Mouse (Mus musculus) limb, embryonic 12.5 days (tissue): ENCODE measurements around the gene Hexim2. TPM values are rescaled to one million over a fixed set of nuclear protein-coding genes. Genes with fewer than 3 reads are reported as not detected.
A peak's percentile ranks its signal among the peaks of the same experiment; 100 is the strongest.

Experiments
- ATAC-seq: fragments of 200-750 bp; cut with Nextera tagmentation; 2 replicates; pipeline ENCODE4 v1.8.0; 2017; ENCODE audit warnings: low read depth, moderate TSS enrichment; ENCODE audit not compliant: insufficient number of reproducible peaks, insufficient read depth, low FRiP score, low TSS enrichment
- H3K27ac ChIP-seq: fragments of 300-500 bp; sonication (generic); 2 replicates; pipeline ENCODE4 v1.5.1; 2016; ENCODE audit warnings: mild to moderate bottlenecking, moderate library complexity
- H3K27me3 ChIP-seq: fragments of 300-500 bp; sonication (generic); 2 replicates; pipeline ENCODE4 v1.6.1; 2016; ENCODE audit warnings: mild to moderate bottlenecking, moderate library complexity
- H3K36me3 ChIP-seq: fragments of 300-500 bp; sonication (generic); 2 replicates; pipeline ENCODE4 v1.6.1; 2016; ENCODE audit warnings: mild to moderate bottlenecking, moderate library complexity
- H3K4me1 ChIP-seq: fragments of 300-500 bp; sonication (generic); replicated peaks from 2 replicates; pipeline ENCODE4 v1.6.1; 2016
- H3K4me2 ChIP-seq: fragments of 300-500 bp; sonication (generic); 2 replicates; pipeline ENCODE4 v1.6.1; 2016; ENCODE audit warnings: mild to moderate bottlenecking, moderate library complexity
- H3K4me3 ChIP-seq: fragments of 300-500 bp; sonication (generic); replicated peaks from 2 replicates; pipeline ENCODE4 v1.5.1; 2016; ENCODE audit warnings: mild to moderate bottlenecking
- H3K9ac ChIP-seq: fragments of 300-500 bp; sonication (generic); replicated peaks from 2 replicates; pipeline ENCODE4 v1.6.1; 2016; ENCODE audit warnings: mild to moderate bottlenecking, moderate library complexity
- H3K9me3 ChIP-seq: fragments of 300-500 bp; sonication (generic); 2 replicates; pipeline ENCODE4 v1.6.1; 2016; ENCODE audit warnings: mild to moderate bottlenecking, moderate library complexity
- WGBS: fragments of 180-500 bp; shearing (Covaris S2); methylation state at CpG from one replicate; pipeline ENCODE4 v1.1.7; 2016; 5-methylcytosine and 5-hydroxymethylcytosine counted together
- polyA plus RNA-seq: library from polyadenylated mRNA; unstranded; fragments of >200 nt; fragmentation: Nextera tagmentation; extraction: Ambion mirVana; gene quantifications from 2 replicates; pipeline ENCODE4 v1.2.1, GENCODE M21; 2016

Hexim2 gene
- polyA plus RNA-seq, 1 experiment from 2014 or later = 12.8 TPM

DNA sequence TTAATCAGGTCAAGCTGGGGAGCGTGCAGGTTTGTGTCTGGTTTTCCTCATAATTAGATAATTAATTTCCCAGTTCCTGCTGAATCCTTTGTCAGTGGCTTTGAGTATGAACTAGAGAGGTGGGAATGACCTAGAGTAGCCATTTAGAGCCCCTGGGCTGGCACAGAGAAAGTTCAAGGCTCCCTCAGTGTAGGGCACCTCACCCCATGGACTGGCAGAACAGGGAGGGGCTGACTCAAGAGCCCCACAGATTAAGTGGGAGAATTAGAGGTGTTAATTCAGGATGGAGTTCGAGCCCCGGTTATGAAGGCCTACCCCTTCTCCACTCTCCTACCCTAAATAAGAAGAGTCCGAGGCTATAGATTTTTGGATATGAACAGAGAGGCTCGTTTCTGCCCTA, 37.4 kb downstream of the Hexim2 start:
- Histone ChIP-seq H3K4me2 (no peak overlapping the region), H3K4me3 (no peak overlapping the region), H3K4me1 (peaks cover 13% of the 10 kb centered on the region), H3K27me3 (peaks cover 76% of the 10 kb centered on the region), H3K9ac (no peak overlapping the region), H3K9me3 (no peaks in the 10 kb centered on the region), H3K36me3 (no peaks in the 10 kb centered on the region), H3K27ac (no peak overlapping the region)
- 73% methylated on average over 5 of the region's 5 CpGs for WGBS
- no peak for ATAC-seq

DNA sequence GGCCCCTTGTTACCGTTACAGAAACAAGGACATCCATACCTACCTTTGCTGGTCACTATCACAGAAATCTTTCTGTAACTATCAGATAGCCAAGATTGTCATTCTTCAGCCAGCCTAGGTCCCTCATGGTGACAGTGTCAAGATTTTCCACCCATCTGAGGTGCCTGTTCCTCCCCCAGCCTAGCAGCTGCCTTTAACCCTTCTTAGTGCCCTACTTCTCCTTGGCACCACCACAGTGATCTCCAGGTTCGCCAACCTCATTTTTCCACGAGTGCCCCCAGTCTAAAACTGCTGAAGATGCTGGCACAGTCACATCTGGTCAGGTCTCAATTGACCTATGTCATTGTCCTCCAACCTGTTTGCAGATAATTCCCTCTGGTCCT, 37.9 kb downstream of the Hexim2 start:
- H3K36me3 ChIP-seq = no peaks in the 10 kb centered on the region
- no peak for ATAC-seq
- peaks cover 76% of the 10 kb centered on the region for H3K27me3 ChIP-seq
- H3K4me1 ChIP-seq = peaks cover 18% of the 10 kb centered on the region
- 0 out of 2 replicates have a peak overlapping the region, but pooled peaks have one; percentile 60 for H3K9ac ChIP-seq
- no peaks in the 10 kb centered on the region for H3K9me3 ChIP-seq
- H3K4me3 ChIP-seq = peak overlapping the region; percentile 64
- WGBS = 55% methylated on average over 3 of the region's 3 CpGs
- no peak overlapping the region for H3K27ac ChIP-seq
- H3K4me2 ChIP-seq = peak overlapping the region; percentile 99

DNA sequence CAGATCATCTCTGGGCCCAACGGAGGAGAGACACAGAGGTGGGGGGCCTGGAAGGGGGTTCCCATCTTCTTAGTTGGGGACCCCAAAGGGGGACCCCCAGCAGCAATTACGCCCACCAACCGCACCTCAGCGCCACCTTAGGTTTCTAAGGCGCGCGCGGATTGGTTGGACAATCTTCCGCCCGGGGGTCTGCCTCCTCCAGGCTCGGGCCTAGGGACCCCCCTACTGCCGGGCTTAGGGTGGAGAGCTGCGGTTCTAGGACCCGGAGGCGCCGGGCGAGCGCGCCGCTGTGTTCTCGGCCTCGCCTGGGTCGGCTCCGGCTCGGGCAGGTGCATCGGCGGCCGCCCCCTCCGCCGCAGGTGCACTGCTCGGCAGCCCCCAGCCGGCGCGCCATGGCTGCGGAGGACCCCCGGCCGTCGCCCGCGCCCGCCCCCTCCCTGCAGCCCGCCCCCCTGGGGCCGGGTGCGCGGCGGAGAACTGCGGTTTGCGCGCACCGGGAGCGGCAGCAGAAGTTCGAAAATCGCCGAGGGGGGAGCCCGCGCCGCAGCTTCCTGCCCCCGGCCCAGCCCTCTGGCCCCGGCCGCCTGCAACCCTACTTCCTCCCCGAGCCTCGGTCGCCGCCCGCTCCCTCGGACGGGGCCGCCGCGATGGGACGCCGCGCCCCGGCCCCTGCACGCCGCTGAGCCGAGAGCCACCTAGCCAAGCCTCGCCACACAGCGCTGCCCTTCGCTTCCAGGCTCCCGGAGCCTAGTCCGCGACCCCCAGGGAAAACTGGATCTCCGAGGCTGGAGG, 38.5 kb downstream of the Hexim2 start, which contains the start of gene Fmnl1:
Gene Fmnl1 (plus strand): TSS at position 614 of the 792 bp plus-strand sequence.
- H3K27ac ChIP-seq = no peak within 1 kb of the TSS
- no peak for ATAC-seq

DNA sequence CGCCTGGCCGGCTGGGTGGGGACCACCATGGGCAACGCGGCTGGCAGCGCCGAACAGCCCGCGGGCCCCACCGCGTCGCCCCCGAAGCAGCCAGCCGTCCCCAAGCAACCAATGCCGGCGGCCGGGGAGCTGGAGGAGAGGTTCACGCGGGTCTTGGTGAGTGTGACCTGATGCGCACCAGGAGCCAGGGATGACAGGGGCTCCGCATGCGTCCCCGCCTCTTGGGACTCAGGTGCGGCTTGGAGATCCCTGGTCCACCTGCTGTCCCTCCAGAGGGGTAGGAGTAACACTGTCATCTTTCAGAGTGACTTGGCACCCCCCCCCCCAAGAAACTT, 39.0 kb downstream of the Hexim2 start:
- peak overlapping the region; percentile 60 for H3K9ac ChIP-seq
- H3K27me3 ChIP-seq = peaks cover 76% of the 10 kb centered on the region
- WGBS = 3% methylated on average over 23 of the region's 23 CpGs

More for the DNA sequence above, 38.5 kb downstream of the Hexim2 start, which contains the start of gene Fmnl1:
- Histone ChIP-seq H3K4me3 (peak within 1 kb of the TSS; percentile 64), H3K9ac (peak within 1 kb of the TSS; percentile 60), H3K4me1 (peaks cover 18% of the 10 kb centered on the region), H3K27me3 (peaks cover 76% of the 10 kb centered on the region), H3K36me3 (no peaks in the 10 kb centered on the region), H3K4me2 (peak within 1 kb of the TSS; percentile 99), H3K9me3 (no peaks in the 10 kb centered on the region)
- WGBS = 2% methylated on average over 80 of the region's 84 CpGs

DNA sequence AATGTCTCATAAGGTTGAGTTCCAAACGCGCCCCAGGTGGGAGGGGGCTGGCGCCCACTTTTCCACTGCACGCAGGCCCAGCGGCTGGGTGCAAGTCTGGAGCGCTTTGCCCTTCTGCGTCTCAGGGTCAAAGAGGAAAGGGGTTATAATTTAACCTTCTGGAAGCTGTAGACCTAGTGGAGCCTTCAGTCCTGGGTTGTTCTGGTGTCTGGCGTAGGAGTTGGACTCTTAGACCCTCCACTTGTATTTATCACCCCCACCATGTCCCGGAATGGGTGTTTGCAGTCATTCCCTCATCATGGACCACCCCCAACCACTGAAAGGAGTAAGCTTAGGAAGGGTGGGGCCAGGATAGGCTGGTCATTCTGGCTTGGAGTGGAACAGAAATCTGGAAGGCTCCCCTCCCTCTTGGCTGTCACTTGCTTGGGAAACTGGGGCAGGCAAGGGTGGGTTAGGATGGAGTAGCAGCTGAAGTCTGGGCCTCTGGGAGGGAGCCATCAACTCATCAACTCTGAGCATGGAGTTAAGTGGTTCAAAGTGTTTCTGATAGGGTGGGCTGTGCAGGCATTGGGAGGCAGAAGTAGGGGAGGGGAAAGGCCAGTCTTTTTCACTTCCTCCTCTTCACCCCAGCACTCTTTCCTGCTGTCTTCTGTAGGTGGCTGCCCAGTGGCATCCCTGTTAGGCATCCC, 39.6 kb downstream of the Hexim2 start:
- no peak for ATAC-seq
- 48% methylated on average over 9 of the region's 9 CpGs for WGBS
- H3K4me3 ChIP-seq = peak overlapping the region; percentile 64; the same call in 1 of the 2 replicates

More for the DNA sequence above, 39.0 kb downstream of the Hexim2 start:
- no peak overlapping the region for H3K27ac ChIP-seq
- H3K4me3 ChIP-seq = peak overlapping the region; percentile 64
- no peaks in the 10 kb centered on the region for H3K9me3 ChIP-seq
- ATAC-seq = no peak
- peaks cover 18% of the 10 kb centered on the region for H3K4me1 ChIP-seq
- peak overlapping the region; percentile 99 for H3K4me2 ChIP-seq
- no peaks in the 10 kb centered on the region for H3K36me3 ChIP-seq

DNA sequence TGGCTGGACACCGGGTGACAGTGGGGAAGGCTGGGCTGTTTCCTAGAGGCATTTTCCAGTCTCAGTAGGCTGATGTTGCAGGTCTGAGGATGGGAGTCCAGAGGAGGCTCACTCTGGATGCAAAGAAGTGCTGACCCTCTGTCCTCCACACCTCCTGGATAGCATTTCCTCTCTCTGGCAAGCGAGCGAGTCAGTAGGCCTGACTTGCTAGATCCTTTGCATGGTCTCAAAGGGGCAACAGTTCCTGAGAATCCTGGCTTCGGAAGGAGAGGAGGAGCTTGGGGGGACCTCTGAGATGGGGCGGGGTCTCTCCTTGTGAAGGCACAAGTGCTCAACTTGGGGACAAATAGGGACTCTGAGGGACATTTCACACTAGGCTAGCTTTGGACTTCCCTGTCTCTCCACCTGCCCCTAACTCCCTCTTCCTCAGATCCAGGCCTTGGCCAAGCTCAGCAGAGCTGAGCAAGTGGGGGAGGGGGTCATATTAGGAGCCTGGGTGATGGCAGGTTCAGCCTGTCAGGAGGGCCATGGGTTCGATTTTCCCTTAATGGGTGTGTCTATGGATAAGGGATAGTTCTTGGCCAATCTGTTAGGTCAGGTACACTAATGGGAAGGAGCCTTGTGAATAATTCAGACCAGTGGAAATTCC, 40.3 kb downstream of the Hexim2 start:
- H3K9me3 ChIP-seq = no peaks in the 10 kb centered on the region
- H3K9ac ChIP-seq = no peak overlapping the region
- no peak overlapping the region for H3K4me3 ChIP-seq
- no peak overlapping the region for H3K4me2 ChIP-seq
- H3K27me3 ChIP-seq = peaks cover 71% of the 10 kb centered on the region
- H3K4me1 ChIP-seq = peaks cover 18% of the 10 kb centered on the region
- 73% methylated on average over 6 of the region's 6 CpGs for WGBS
- no peaks in the 10 kb centered on the region for H3K36me3 ChIP-seq
- ATAC-seq = no peak
- no peak overlapping the region for H3K27ac ChIP-seq

More for the DNA sequence above, 39.6 kb downstream of the Hexim2 start:
- Histone ChIP-seq H3K4me1 (peaks cover 18% of the 10 kb centered on the region), H3K4me2 (peak overlapping the region; percentile 99; the same call in 1 of the 2 replicates), H3K9me3 (no peaks in the 10 kb centered on the region), H3K9ac (no peak overlapping the region), H3K27ac (no peak overlapping the region), H3K27me3 (peaks cover 74% of the 10 kb centered on the region), H3K36me3 (no peaks in the 10 kb centered on the region)

DNA sequence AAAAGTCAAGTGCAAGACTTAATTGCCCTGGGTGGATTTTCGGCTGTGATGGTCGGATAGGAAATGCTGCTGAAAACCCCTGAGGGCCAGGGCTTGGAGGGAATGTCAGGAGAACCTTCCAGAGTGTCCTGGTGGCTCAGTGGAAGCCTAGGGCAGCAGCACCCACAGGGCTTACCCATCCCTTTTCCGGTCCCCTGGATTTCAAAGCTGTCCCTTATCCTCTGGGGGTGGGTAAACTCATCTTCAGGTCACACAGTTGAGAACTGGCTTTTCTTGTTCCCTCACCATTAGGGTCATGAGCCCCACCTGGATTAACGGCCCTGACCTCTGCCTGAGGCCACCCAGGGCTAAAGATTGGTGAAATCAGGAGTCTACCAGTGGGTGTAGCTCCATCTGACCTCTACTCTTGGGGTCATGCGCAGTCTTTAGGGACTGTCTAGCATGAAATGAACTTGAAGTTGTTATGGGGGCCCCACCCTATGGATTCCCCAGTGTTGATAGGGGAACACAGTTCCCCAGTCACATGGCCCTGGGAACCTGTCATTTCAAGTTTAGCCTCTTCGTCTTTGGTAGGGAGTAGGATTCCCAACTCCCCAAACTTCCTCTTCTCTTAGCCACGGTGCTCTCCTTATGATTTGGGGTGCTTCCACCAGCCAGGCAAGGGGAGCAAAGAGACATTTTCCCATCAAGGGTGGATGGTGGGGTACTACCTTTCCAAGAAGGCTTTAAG, 41.0 kb downstream of the Hexim2 start:
- no peak for ATAC-seq
- Histone ChIP-seq H3K36me3 (no peaks in the 10 kb centered on the region), H3K4me3 (no peak overlapping the region), H3K4me1 (peaks cover 18% of the 10 kb centered on the region), H3K27ac (no peak overlapping the region), H3K9me3 (no peaks in the 10 kb centered on the region), H3K9ac (no peak overlapping the region), H3K27me3 (peaks cover 64% of the 10 kb centered on the region), H3K4me2 (no peak overlapping the region)
- 75% methylated on average over 7 of the region's 7 CpGs for WGBS

DNA sequence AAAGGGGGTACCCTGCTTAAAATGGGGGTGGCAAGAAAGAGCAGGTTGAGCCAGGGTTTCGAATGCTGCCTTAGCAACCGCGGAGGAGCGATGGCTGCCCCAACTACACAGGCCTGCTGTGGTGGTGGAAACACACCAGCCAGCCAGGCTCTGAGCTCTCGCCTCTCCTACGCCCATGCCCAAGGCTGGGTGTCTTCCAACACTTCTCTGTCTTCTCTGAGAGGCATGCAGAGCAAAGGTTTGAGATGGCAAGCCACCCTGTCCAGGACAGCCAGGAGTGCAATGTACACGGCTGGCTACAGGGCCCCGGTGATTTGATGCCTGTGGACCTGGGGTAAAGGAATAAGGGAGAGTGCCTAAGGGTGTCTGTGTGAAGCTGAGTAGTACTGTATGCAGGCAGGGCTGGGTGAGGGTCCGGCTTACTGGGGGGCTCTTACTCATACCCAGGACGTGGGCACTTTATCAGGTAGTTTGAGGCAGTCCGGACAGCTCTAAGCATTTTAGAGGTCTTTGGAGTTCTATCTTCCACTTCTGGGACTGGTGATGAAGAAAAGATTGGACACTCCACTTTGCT, 41.6 kb downstream of the Hexim2 start:
- no peak for ATAC-seq
- 87% methylated on average over 11 of the region's 11 CpGs for WGBS
- no peaks in the 10 kb centered on the region for H3K36me3 ChIP-seq
- no peak overlapping the region for H3K9ac ChIP-seq
- H3K4me3 ChIP-seq = no peak overlapping the region
- H3K27ac ChIP-seq = no peak overlapping the region
- no peaks in the 10 kb centered on the region for H3K9me3 ChIP-seq
- no peak overlapping the region for H3K4me2 ChIP-seq
- H3K27me3 ChIP-seq = peaks cover 58% of the 10 kb centered on the region
- peaks cover 18% of the 10 kb centered on the region for H3K4me1 ChIP-seq

DNA sequence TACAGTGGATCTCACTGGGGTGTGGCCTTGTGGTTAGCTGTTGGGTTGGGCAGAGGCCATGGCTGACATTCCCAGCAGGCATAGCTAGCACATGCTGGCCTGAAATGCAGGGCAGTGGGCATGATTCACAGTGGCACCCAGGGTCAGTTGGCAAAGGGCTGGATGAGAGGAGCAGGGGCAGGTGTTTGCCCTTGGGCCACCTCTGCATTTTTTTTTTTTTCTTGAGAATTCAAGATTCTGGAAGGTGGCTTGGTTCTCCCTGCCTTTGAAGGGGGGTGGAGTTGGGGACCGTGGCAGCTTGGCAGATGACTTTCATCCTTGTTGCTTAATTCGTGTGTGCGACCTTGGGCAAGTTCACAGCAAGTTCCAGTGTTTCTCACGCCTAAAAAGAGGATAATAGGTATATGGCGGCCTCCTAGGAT, 42.2 kb downstream of the Hexim2 start:
- no peak overlapping the region for H3K9ac ChIP-seq
- 76% methylated on average over 5 of the region's 5 CpGs for WGBS
- H3K4me2 ChIP-seq = no peak overlapping the region
- H3K27me3 ChIP-seq = peaks cover 54% of the 10 kb centered on the region
- H3K4me1 ChIP-seq = peaks cover 18% of the 10 kb centered on the region
- H3K4me3 ChIP-seq = no peak overlapping the region
- H3K9me3 ChIP-seq = no peaks in the 10 kb centered on the region
- ATAC-seq = no peak
- no peak overlapping the region for H3K27ac ChIP-seq
- no peaks in the 10 kb centered on the region for H3K36me3 ChIP-seq

DNA sequence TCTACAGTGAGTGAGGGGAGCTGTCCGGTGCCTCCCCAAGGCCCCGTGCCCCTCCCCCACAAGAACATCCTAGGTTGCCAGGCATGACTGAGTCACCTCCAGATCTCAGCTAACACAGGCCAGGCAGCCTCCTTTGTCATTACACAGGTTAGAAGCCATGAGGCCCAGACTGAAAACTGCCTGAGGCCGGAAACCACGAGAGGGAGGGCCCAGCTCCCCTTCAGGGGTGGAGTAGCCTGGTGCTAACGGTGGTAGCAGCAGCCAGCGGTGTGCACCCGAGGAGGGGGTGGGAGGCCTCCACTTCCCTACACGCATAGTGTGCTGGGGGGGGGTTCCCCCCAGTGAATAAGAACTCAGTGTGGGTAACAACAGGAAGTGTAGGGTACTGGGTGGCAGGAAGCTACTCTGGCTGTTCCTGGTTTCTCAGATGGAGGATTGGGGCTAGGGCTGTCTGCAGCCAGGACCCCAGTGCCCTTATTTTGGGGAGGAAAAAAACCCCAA, 42.7 kb downstream of the Hexim2 start:
- peaks cover 18% of the 10 kb centered on the region for H3K4me1 ChIP-seq
- H3K4me2 ChIP-seq = no peak overlapping the region
- no peak overlapping the region for H3K9ac ChIP-seq
- H3K9me3 ChIP-seq = no peaks in the 10 kb centered on the region
- H3K4me3 ChIP-seq = no peak overlapping the region
- WGBS = 37% methylated on average over 8 of the region's 8 CpGs
- no peak for ATAC-seq
- peaks cover 53% of the 10 kb centered on the region for H3K27me3 ChIP-seq
- no peaks in the 10 kb centered on the region for H3K36me3 ChIP-seq
- H3K27ac ChIP-seq = no peak overlapping the region
